Mouse (Mus musculus): ENCODE results near the gene Olfr181.

GRCm38 (mm10) chr16:58929292-58929691 is 737 bp upstream of the Olfr181 start, which contains the start of gene Olfr180:
- TF ChIP-seq CTCF (conservative IDR thresholded peaks at IDR 0.05; ENCODE audit: low read length) (no peak), POU5F1 (IDR thresholded peaks at IDR 0.05; ENCODE audit: borderline replicate concordance, low read length) (no peak), NANOG (IDR thresholded peaks at IDR 0.05; ENCODE audit: borderline replicate concordance, low read length) (no peak)
